Mouse (Mus musculus): ENCODE results near the gene Tcp10c. TPM values are rescaled to one million over a fixed set of nuclear protein-coding genes. Genes with fewer than 3 reads are reported as not detected.
"Not testable (repeated sequence)": the region's sequence is repeated elsewhere in the genome, so short reads cannot be mapped to it uniquely, and the experiment has no call there.

The Tcp10c gene
- polyA plus RNA-seq, 1 experiment from 2014 or later = not detected

- H3K27me3 ChIP-seq (ENCODE audit: control insufficient read depth, insufficient read depth, low read length); H3K9ac ChIP-seq (ENCODE audit: low read length); H3K4me3 ChIP-seq (ENCODE audit: low read depth, low read length); H3K4me1 ChIP-seq (replicated peaks; ENCODE audit: control insufficient read depth, insufficient read depth); H3K36me3 ChIP-seq (ENCODE audit: control insufficient read depth, insufficient read depth, low read length); H3K27ac ChIP-seq (replicated peaks); H3K4me2 ChIP-seq (replicated peaks; ENCODE audit: low read depth); H3K9me3 ChIP-seq (ENCODE audit: control insufficient read depth, low read length): not testable (repeated sequence)
- ATAC-seq (ENCODE audit: low FRiP score, low TSS enrichment) (peak; percentile 37), DNase-seq (ENCODE audit: low spot score) (peak; percentile 33)
- peak; percentile 70 for TF ChIP-seq CTCF (IDR thresholded peaks at IDR 0.05; ENCODE audit: low read depth)
- 67% methylated on average over 9 of the region's 9 CpGs for WGBS
These were observed 17.2 kb upstream of the Tcp10c start for GRCm38 (mm10) chr17:13336979-13337749.

- not testable (repeated sequence) for H3K36me3 ChIP-seq (ENCODE audit: control insufficient read depth, insufficient read depth, low read length); H3K9me3 ChIP-seq (ENCODE audit: control insufficient read depth, low read length); DNase-seq (ENCODE audit: low spot score); H3K27me3 ChIP-seq (ENCODE audit: control insufficient read depth, insufficient read depth, low read length); H3K27ac ChIP-seq (replicated peaks); H3K9ac ChIP-seq (ENCODE audit: low read length); H3K4me2 ChIP-seq (replicated peaks; ENCODE audit: low read depth); H3K4me3 ChIP-seq (ENCODE audit: low read depth, low read length); H3K4me1 ChIP-seq (replicated peaks; ENCODE audit: control insufficient read depth, insufficient read depth)
- 71% methylated on average over 1 of the region's 1 CpGs for WGBS
- peak; percentile 17; the same call in 1 of the 2 replicates for ATAC-seq (ENCODE audit: low FRiP score, low TSS enrichment)
These were observed 16.4 kb upstream of the Tcp10c start for GRCm38 (mm10) chr17:13337931-13338330.

DNA sequence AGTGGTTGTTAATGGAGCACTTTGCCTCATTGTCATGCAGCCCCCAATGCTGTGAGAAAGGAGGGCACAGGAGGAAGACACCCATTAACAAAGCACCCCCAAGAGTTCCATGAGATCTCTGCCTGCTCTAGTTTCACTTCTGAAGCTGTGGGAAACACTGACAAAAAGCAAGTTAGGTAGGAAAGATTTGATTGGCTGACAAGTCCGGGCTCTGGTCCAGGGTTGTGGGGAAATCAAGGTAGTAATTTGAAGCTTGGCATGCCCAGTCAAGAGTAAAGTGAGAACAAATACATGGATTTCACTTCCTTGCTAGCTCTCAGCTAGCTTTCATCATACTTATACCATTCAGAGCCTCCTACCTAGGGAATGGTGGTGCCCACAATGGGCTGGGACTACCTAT lies 14.3 kb upstream of the Tcp10c start:
- H3K4me2 ChIP-seq (replicated peaks; ENCODE audit: low read depth) = not testable (repeated sequence)
- WGBS = 71% methylated on average over 1 of the region's 1 CpGs

GRCm38 (mm10) chr17:13345923-13346322 lies 8.4 kb upstream of the Tcp10c start:
- not testable (repeated sequence) for ATAC-seq (ENCODE audit: low FRiP score, low TSS enrichment)

More for the DNA sequence above, 14.3 kb upstream of the Tcp10c start:
- not testable (repeated sequence) for H3K9ac ChIP-seq (ENCODE audit: low read length); H3K4me3 ChIP-seq (ENCODE audit: low read depth, low read length); DNase-seq (ENCODE audit: low spot score); H3K4me1 ChIP-seq (replicated peaks; ENCODE audit: control insufficient read depth, insufficient read depth); H3K9me3 ChIP-seq (ENCODE audit: control insufficient read depth, low read length); ATAC-seq (ENCODE audit: low FRiP score, low TSS enrichment); H3K27ac ChIP-seq (replicated peaks); H3K36me3 ChIP-seq (ENCODE audit: control insufficient read depth, insufficient read depth, low read length); H3K27me3 ChIP-seq (ENCODE audit: control insufficient read depth, insufficient read depth, low read length)

GRCm38 (mm10) chr17:13349563-13349962 lies 4.8 kb upstream of the Tcp10c start:
- not testable (repeated sequence) for DNase-seq (ENCODE audit: low spot score); ATAC-seq (ENCODE audit: low FRiP score, low TSS enrichment); H3K9ac ChIP-seq (ENCODE audit: low read length); H3K36me3 ChIP-seq (ENCODE audit: control insufficient read depth, insufficient read depth, low read length); H3K4me2 ChIP-seq (replicated peaks; ENCODE audit: low read depth); H3K4me1 ChIP-seq (replicated peaks; ENCODE audit: control insufficient read depth, insufficient read depth); H3K27me3 ChIP-seq (ENCODE audit: control insufficient read depth, insufficient read depth, low read length); H3K9me3 ChIP-seq (ENCODE audit: control insufficient read depth, low read length); H3K4me3 ChIP-seq (ENCODE audit: low read depth, low read length); H3K27ac ChIP-seq (replicated peaks)
- WGBS = 84% methylated on average over 4 of the region's 5 CpGs

More at GRCm38 (mm10) chr17:13345923-13346322, 8.4 kb upstream of the Tcp10c start:
- H3K9me3 ChIP-seq (ENCODE audit: control insufficient read depth, low read length); H3K27ac ChIP-seq (replicated peaks); DNase-seq (ENCODE audit: low spot score); H3K4me1 ChIP-seq (replicated peaks; ENCODE audit: control insufficient read depth, insufficient read depth); H3K36me3 ChIP-seq (ENCODE audit: control insufficient read depth, insufficient read depth, low read length); H3K4me3 ChIP-seq (ENCODE audit: low read depth, low read length); H3K27me3 ChIP-seq (ENCODE audit: control insufficient read depth, insufficient read depth, low read length); H3K4me2 ChIP-seq (replicated peaks; ENCODE audit: low read depth); H3K9ac ChIP-seq (ENCODE audit: low read length): not testable (repeated sequence)
- no CpG with 5 or more reads among the region's 4 CpGs for WGBS

GRCm38 (mm10) chr17:13353249-13353648 lies 1.1 kb upstream of the Tcp10c start:
- not testable (repeated sequence) for H3K4me1 ChIP-seq (replicated peaks; ENCODE audit: control insufficient read depth, insufficient read depth); H3K9ac ChIP-seq (ENCODE audit: low read length); ATAC-seq (ENCODE audit: low FRiP score, low TSS enrichment); H3K36me3 ChIP-seq (ENCODE audit: control insufficient read depth, insufficient read depth, low read length); H3K9me3 ChIP-seq (ENCODE audit: control insufficient read depth, low read length); H3K27ac ChIP-seq (replicated peaks); H3K4me2 ChIP-seq (replicated peaks; ENCODE audit: low read depth); H3K27me3 ChIP-seq (ENCODE audit: control insufficient read depth, insufficient read depth, low read length); H3K4me3 ChIP-seq (ENCODE audit: low read depth, low read length)
- DNase-seq (ENCODE audit: low spot score) = peak; percentile 11
- 87% methylated on average over 8 of the region's 8 CpGs for WGBS

- H3K27me3 ChIP-seq (ENCODE audit: control insufficient read depth, insufficient read depth, low read length); H3K9me3 ChIP-seq (ENCODE audit: control insufficient read depth, low read length); H3K4me3 ChIP-seq (ENCODE audit: low read depth, low read length); H3K9ac ChIP-seq (ENCODE audit: low read length); H3K36me3 ChIP-seq (ENCODE audit: control insufficient read depth, insufficient read depth, low read length); H3K4me1 ChIP-seq (replicated peaks; ENCODE audit: control insufficient read depth, insufficient read depth); H3K4me2 ChIP-seq (replicated peaks; ENCODE audit: low read depth); H3K27ac ChIP-seq (replicated peaks): not testable (repeated sequence)
- peak; percentile 5 for DNase-seq (ENCODE audit: low spot score)
- 76% methylated on average over 2 of the region's 2 CpGs for WGBS
- peak; percentile 20; the same call in 1 of the 2 replicates for ATAC-seq (ENCODE audit: low FRiP score, low TSS enrichment)
These were observed 8.1 kb downstream of the Tcp10c start for GRCm38 (mm10) chr17:13362489-13362888.

DNA sequence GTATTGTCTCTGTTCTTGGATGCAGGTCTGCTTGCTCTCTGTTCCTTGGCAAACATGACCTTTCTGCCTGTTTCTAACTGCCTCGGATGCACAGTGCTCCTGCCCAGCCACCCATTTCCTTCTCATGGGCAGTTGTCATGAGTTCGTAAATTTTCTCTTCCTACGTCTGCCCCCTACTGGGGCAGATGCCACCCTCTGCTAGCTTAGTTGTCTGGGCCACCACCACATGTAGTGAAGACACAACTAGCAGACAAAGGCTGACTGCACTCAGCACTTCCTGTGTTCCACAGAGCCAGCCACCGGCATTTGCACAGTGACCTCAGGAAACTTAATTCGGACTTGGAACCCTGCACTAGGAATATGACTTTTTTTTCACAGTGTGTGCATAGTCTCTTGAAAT lies 9.4 kb downstream of the Tcp10c start:
- H3K27me3 ChIP-seq (ENCODE audit: control insufficient read depth, insufficient read depth, low read length); H3K9ac ChIP-seq (ENCODE audit: low read length); H3K36me3 ChIP-seq (ENCODE audit: control insufficient read depth, insufficient read depth, low read length); H3K9me3 ChIP-seq (ENCODE audit: control insufficient read depth, low read length); H3K27ac ChIP-seq (replicated peaks); H3K4me3 ChIP-seq (ENCODE audit: low read depth, low read length); H3K4me2 ChIP-seq (replicated peaks; ENCODE audit: low read depth); H3K4me1 ChIP-seq (replicated peaks; ENCODE audit: control insufficient read depth, insufficient read depth); DNase-seq (ENCODE audit: low spot score): not testable (repeated sequence)
- WGBS = 88% methylated on average over 3 of the region's 5 CpGs
- ATAC-seq (ENCODE audit: low FRiP score, low TSS enrichment) = 0 out of 2 replicates have a peak, but pooled peaks have one; percentile 5

GRCm38 (mm10) chr17:13364196-13364595 lies 9.8 kb downstream of the Tcp10c start:
- H3K36me3 ChIP-seq (ENCODE audit: control insufficient read depth, insufficient read depth, low read length); H3K4me2 ChIP-seq (replicated peaks; ENCODE audit: low read depth); H3K4me3 ChIP-seq (ENCODE audit: low read depth, low read length); H3K9me3 ChIP-seq (ENCODE audit: control insufficient read depth, low read length); H3K27ac ChIP-seq (replicated peaks); H3K9ac ChIP-seq (ENCODE audit: low read length); H3K4me1 ChIP-seq (replicated peaks; ENCODE audit: control insufficient read depth, insufficient read depth); H3K27me3 ChIP-seq (ENCODE audit: control insufficient read depth, insufficient read depth, low read length): not testable (repeated sequence)
- peak; percentile 12 for DNase-seq (ENCODE audit: low spot score)
- ATAC-seq (ENCODE audit: low FRiP score, low TSS enrichment) = 0 out of 2 replicates have a peak, but pooled peaks have one; percentile 22
- 86% methylated on average over 9 of the region's 9 CpGs for WGBS
